Mouse (Mus musculus) heart, embryonic 10.5 days (tissue): ENCODE measurements around the gene B4galt4. TPM values are rescaled to one million over a fixed set of nuclear protein-coding genes. Genes with fewer than 3 reads are reported as not detected.

Experiments
- polyA plus RNA-seq: library from polyadenylated mRNA; unstranded; fragments of >200 nt; fragmentation: Nextera tagmentation; extraction: Ambion mirVana; gene quantifications from 2 replicates; pipeline ENCODE4 v1.2.1, GENCODE M21; 2016

B4galt4 gene
- polyA plus RNA-seq, 1 experiment from 2014 or later = 28.5 TPM

Other genes starting within 250 kb of the B4galt4 start
- gene Timmdc1, start 219.6 kb upstream of the B4galt4 start, polyA plus RNA-seq = 25.1 and 39.3 TPM in 2 replicates
- gene Poglut1, start 192.0 kb upstream of the B4galt4 start, polyA plus RNA-seq = 40.2 and 50.6 TPM in 2 replicates
- 76.1 and 105 TPM in 2 replicates for gene Tmem39a, start 183.6 kb upstream of the B4galt4 start, polyA plus RNA-seq
- gene Arhgap31, start 29.0 kb upstream of the B4galt4 start, polyA plus RNA-seq = 27.7 and 37.4 TPM in 2 replicates
- gene Upk1b, start 58.1 kb downstream of the B4galt4 start, polyA plus RNA-seq = 40.6 and 43.0 TPM in 2 replicates
- gene 4930435E12Rik, start 86.5 kb downstream of the B4galt4 start, polyA plus RNA-seq = not detected in 2 replicates
- 0.85 and 1.8 TPM in 2 replicates for gene Igsf11, start 150.4 kb downstream of the B4galt4 start, polyA plus RNA-seq